Mouse (Mus musculus): ENCODE measurements around the gene Raf1.

DNA sequence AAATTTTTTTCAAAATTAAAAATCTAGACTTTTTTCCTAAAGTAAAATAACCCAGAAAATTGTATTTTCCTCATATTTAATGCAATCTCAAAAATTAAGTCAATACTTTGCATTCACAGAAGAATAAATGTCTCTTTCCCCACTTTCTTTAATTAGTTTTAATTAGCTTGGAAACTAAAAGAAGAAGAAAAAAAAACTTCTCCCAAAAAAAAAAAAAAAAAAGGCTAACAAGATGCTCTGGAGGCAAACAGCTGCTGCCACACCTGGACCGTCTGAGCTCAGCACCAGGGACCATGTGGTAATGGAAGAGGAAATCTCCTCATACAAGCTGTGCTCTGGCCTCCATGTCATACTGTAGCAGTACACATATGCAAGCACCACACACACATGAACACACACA lies 33.1 kb downstream of the Raf1 start:
- TF ChIP-seq POLR2A (IDR thresholded peaks at IDR 0.05; ENCODE audit: borderline replicate concordance, low read depth, low read length) (no peak), CTCF (IDR thresholded peaks at IDR 0.05; ENCODE audit: low read depth, low read length) (no peak)
